Mouse (Mus musculus): ENCODE measurements around the gene Snrnp40. TPM values are rescaled to one million over a fixed set of nuclear protein-coding genes. Genes with fewer than 3 reads are reported as not detected.

Gene Snrnp40
- polyA plus RNA-seq, 1 experiment from 2014 or later, result 119 TPM

GRCm38 (mm10) chr4:130352588-130352987 is 7.3 kb upstream of the Snrnp40 start:
- no peak overlapping the region for H3K4me2 ChIP-seq (ENCODE audit: low read depth, low read length)
- H3K4me3 ChIP-seq (ENCODE audit: low read depth, low read length), result no peak overlapping the region
- no peaks in the 10 kb centered on the region for H3K9me3 ChIP-seq (ENCODE audit: control insufficient read depth, low read length)
- H3K36me3 ChIP-seq (ENCODE audit: control insufficient read depth, insufficient read depth, low read length), result peaks cover 61% of the 10 kb centered on the region
- WGBS, result 90% methylated on average over 7 of the region's 7 CpGs
- no peak for DNase-seq (ENCODE audit: low spot score)
- H3K27ac ChIP-seq (replicated peaks; ENCODE audit: low read depth, low read length), result no peak overlapping the region
- H3K4me1 ChIP-seq (ENCODE audit: control insufficient read depth, insufficient read depth, low read length), result no peaks in the 10 kb centered on the region
- no peak overlapping the region for H3K9ac ChIP-seq (ENCODE audit: low read depth, low read length)
- H3K27me3 ChIP-seq (replicated peaks; ENCODE audit: control insufficient read depth, insufficient read depth, low read length), result no peaks in the 10 kb centered on the region
- ATAC-seq (ENCODE audit: low read depth), result no peak

- H3K36me3 ChIP-seq (ENCODE audit: control insufficient read depth, insufficient read depth, low read length), result peaks cover 18% of the 10 kb centered on the region
- no peak for ATAC-seq (ENCODE audit: low read depth)
- H3K9ac ChIP-seq (ENCODE audit: low read depth, low read length), result no peak overlapping the region
- H3K27ac ChIP-seq (replicated peaks; ENCODE audit: low read depth, low read length), result no peak overlapping the region
- DNase-seq (ENCODE audit: low spot score), result no peak
- H3K9me3 ChIP-seq (ENCODE audit: control insufficient read depth, low read length), result no peaks in the 10 kb centered on the region
- no peak overlapping the region for H3K4me3 ChIP-seq (ENCODE audit: low read depth, low read length)
- no peak overlapping the region for H3K4me2 ChIP-seq (ENCODE audit: low read depth, low read length)
- peaks cover 13% of the 10 kb centered on the region for H3K4me1 ChIP-seq (ENCODE audit: control insufficient read depth, insufficient read depth, low read length)
- no peaks in the 10 kb centered on the region for H3K27me3 ChIP-seq (replicated peaks; ENCODE audit: control insufficient read depth, insufficient read depth, low read length)
Observed at GRCm38 (mm10) chr4:130357946-130358345, 2.0 kb upstream of the Snrnp40 start.

DNA sequence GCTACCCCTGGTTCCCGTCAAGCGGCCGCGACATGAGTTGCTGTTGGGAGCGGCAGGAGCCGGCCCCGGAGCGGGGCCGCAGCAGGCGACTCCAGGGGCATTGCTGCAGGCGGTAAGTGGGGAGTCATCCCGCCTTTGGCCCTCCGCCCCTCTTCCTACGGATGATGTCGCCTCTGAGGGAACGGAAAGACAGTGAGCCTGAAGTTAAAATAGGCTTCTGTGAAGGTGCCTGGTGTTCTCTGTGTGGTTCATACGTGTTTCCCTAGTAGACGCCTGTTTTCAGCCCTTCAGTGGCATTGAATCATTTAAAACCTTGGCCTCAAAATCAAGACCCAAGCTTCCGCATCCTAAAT is 282 bp downstream of the Snrnp40 start:
- DNase-seq (ENCODE audit: low spot score) (no peak), ATAC-seq (ENCODE audit: low read depth) (no peak)
- Histone ChIP-seq H3K4me1 (ENCODE audit: control insufficient read depth, insufficient read depth, low read length) (peaks cover 13% of the 10 kb centered on the region), H3K9ac (ENCODE audit: low read depth, low read length) (peak overlapping the region; percentile 81), H3K4me2 (ENCODE audit: low read depth, low read length) (peak overlapping the region; percentile 83), H3K27ac (replicated peaks; ENCODE audit: low read depth, low read length) (peak overlapping the region; percentile 71), H3K36me3 (ENCODE audit: control insufficient read depth, insufficient read depth, low read length) (peaks cover 28% of the 10 kb centered on the region), H3K27me3 (replicated peaks; ENCODE audit: control insufficient read depth, insufficient read depth, low read length) (no peaks in the 10 kb centered on the region), H3K9me3 (ENCODE audit: control insufficient read depth, low read length) (no peaks in the 10 kb centered on the region), H3K4me3 (ENCODE audit: low read depth, low read length) (peak overlapping the region; percentile 70)
- under 1% methylated on average over 16 of the region's 19 CpGs for WGBS

DNA sequence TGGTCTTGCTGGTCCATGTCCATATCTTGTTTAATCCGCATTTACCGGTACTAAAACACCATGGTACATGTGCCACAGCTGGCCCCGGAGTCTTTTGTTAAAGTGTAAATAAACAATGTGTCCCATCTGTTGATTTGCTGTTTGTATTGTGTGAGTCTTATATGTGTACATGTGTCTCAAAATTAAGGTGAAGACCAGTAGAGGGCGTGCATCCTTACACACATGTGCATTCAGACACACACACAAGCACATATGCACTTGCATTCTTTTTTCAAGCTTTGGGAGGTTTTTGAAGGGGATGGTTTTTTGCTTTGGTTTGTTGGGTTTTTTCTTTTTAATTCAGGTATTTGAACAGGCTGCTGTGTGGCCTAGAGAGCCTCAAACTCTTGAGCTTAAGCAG is 16.7 kb downstream of the Snrnp40 start:
- H3K9me3 ChIP-seq (ENCODE audit: control insufficient read depth, low read length), result no peaks in the 10 kb centered on the region
- H3K4me2 ChIP-seq (ENCODE audit: low read depth, low read length), result no peak overlapping the region
- no peak for ATAC-seq (ENCODE audit: low read depth)
- no peak overlapping the region for H3K27ac ChIP-seq (replicated peaks; ENCODE audit: low read depth, low read length)
- H3K36me3 ChIP-seq (ENCODE audit: control insufficient read depth, insufficient read depth, low read length), result peaks cover 92% of the 10 kb centered on the region
- H3K9ac ChIP-seq (ENCODE audit: low read depth, low read length), result no peak overlapping the region
- H3K27me3 ChIP-seq (replicated peaks; ENCODE audit: control insufficient read depth, insufficient read depth, low read length), result no peaks in the 10 kb centered on the region
- DNase-seq (ENCODE audit: low spot score), result no peak
- H3K4me1 ChIP-seq (ENCODE audit: control insufficient read depth, insufficient read depth, low read length), result no peaks in the 10 kb centered on the region
- no peak overlapping the region for H3K4me3 ChIP-seq (ENCODE audit: low read depth, low read length)
- 91% methylated on average over 4 of the region's 4 CpGs for WGBS

DNA sequence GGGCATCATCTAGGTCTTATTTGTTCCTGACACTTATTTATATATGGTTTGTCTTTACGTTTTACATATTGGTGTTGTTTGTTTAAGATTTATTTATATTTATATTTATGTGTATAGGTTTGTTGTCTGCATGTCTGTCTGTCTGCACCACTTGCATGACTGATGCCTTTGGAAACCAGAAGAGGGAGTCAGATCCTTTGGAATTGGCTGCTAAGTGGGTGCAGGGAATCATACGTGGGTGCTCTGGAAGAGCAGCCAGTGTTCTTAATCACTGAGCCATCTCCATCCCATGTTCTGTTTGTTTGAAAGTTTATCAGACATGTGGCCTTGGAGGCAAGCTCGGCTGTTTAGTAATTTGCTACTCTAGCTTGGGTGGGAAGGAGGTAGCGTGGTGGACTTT is 17.6 kb downstream of the Snrnp40 start:
- H3K27ac ChIP-seq (replicated peaks; ENCODE audit: low read depth, low read length), result no peak overlapping the region
- WGBS, result 84% methylated on average over 4 of the region's 4 CpGs
- peaks cover 97% of the 10 kb centered on the region for H3K36me3 ChIP-seq (ENCODE audit: control insufficient read depth, insufficient read depth, low read length)
- H3K4me3 ChIP-seq (ENCODE audit: low read depth, low read length), result no peak overlapping the region
- H3K27me3 ChIP-seq (replicated peaks; ENCODE audit: control insufficient read depth, insufficient read depth, low read length), result no peaks in the 10 kb centered on the region
- no peak overlapping the region for H3K9ac ChIP-seq (ENCODE audit: low read depth, low read length)
- no peak for ATAC-seq (ENCODE audit: low read depth)
- no peaks in the 10 kb centered on the region for H3K9me3 ChIP-seq (ENCODE audit: control insufficient read depth, low read length)
- no peak overlapping the region for H3K4me2 ChIP-seq (ENCODE audit: low read depth, low read length)
- no peak for DNase-seq (ENCODE audit: low spot score)
- no peaks in the 10 kb centered on the region for H3K4me1 ChIP-seq (ENCODE audit: control insufficient read depth, insufficient read depth, low read length)

DNA sequence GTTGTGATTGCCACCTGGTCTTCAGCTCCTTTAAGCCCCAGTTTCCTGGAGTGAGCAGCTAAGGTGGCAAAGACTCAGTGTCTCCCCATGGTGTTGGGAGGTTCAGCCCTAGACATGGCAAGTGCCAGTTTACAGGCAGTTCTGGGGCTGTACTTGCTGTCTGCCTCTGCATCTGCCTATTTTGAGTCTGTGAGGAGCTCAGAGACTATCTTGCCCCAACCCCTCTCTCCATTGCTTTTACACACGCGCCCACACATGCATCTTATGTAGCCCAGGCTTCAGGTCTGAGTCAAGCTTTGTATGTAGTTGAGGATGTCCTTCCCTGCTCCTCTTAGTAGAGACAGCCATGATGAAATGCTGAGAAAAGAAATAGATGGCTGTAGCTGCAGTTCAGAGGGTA is 19.2 kb downstream of the Snrnp40 start:
- no peak for ATAC-seq (ENCODE audit: low read depth)
- H3K4me1 ChIP-seq (ENCODE audit: control insufficient read depth, insufficient read depth, low read length), result no peaks in the 10 kb centered on the region
- H3K9ac ChIP-seq (ENCODE audit: low read depth, low read length), result no peak overlapping the region
- H3K4me2 ChIP-seq (ENCODE audit: low read depth, low read length), result no peak overlapping the region
- WGBS, result 98% methylated on average over 2 of the region's 2 CpGs
- no peak overlapping the region for H3K4me3 ChIP-seq (ENCODE audit: low read depth, low read length)
- no peaks in the 10 kb centered on the region for H3K27me3 ChIP-seq (replicated peaks; ENCODE audit: control insufficient read depth, insufficient read depth, low read length)
- H3K36me3 ChIP-seq (ENCODE audit: control insufficient read depth, insufficient read depth, low read length), result peaks cover 95% of the 10 kb centered on the region
- DNase-seq (ENCODE audit: low spot score), result no peak
- no peaks in the 10 kb centered on the region for H3K9me3 ChIP-seq (ENCODE audit: control insufficient read depth, low read length)
- H3K27ac ChIP-seq (replicated peaks; ENCODE audit: low read depth, low read length), result no peak overlapping the region

DNA sequence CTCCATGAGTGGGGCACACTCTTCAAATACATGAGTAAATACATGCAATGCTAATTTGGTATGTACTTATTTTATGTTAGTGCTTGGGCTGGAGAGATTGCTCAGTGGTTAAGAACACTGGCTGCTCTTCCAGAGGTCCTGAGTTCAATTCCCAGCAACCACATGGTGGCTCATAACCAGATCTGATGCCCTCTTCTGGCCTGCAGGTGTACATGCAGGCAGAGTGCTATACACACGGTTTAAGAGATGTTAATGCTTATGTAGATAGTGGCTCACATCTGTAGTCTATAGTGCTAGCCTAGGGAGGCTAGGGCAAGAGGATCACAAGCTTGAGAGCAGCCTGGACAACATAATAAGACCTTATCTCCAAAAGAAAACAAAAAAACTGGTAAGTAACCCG is 20.5 kb downstream of the Snrnp40 start:
- Histone ChIP-seq H3K4me1 (ENCODE audit: control insufficient read depth, insufficient read depth, low read length) (no peaks in the 10 kb centered on the region), H3K27ac (replicated peaks; ENCODE audit: low read depth, low read length) (no peak overlapping the region), H3K4me3 (ENCODE audit: low read depth, low read length) (no peak overlapping the region), H3K36me3 (ENCODE audit: control insufficient read depth, insufficient read depth, low read length) (peaks cover 96% of the 10 kb centered on the region), H3K9ac (ENCODE audit: low read depth, low read length) (no peak overlapping the region), H3K4me2 (ENCODE audit: low read depth, low read length) (no peak overlapping the region), H3K9me3 (ENCODE audit: control insufficient read depth, low read length) (no peaks in the 10 kb centered on the region), H3K27me3 (replicated peaks; ENCODE audit: control insufficient read depth, insufficient read depth, low read length) (no peaks in the 10 kb centered on the region)
- DNase-seq (ENCODE audit: low spot score) (no peak), ATAC-seq (ENCODE audit: low read depth) (no peak)
- WGBS, result 89% methylated on average over 2 of the region's 2 CpGs

DNA sequence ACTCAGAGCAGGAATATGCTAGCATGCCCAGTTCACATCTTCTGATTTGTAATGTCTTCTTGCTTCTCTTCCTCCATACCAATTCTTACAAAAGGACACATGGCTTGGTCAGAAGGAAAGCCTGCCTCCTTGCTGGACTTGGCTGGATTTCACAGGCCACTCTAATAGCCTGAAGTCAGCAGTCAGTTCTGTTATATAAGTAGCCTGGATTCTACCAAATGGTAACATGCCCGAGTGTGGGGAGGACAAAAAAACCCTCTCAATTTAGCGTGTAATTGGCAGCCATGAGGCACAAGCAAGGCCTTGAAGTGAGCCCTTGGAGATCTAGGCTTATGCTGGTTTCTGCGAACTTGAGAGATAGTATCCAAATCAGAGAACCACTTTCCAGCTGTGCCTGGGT is 27.3 kb downstream of the Snrnp40 start:
- no peak for ATAC-seq (ENCODE audit: low read depth)
- Histone ChIP-seq H3K4me2 (ENCODE audit: low read depth, low read length) (no peak overlapping the region), H3K36me3 (ENCODE audit: control insufficient read depth, insufficient read depth, low read length) (peaks cover 76% of the 10 kb centered on the region), H3K27ac (replicated peaks; ENCODE audit: low read depth, low read length) (no peak overlapping the region), H3K27me3 (replicated peaks; ENCODE audit: control insufficient read depth, insufficient read depth, low read length) (no peaks in the 10 kb centered on the region), H3K9ac (ENCODE audit: low read depth, low read length) (no peak overlapping the region), H3K9me3 (ENCODE audit: control insufficient read depth, low read length) (no peaks in the 10 kb centered on the region), H3K4me1 (ENCODE audit: control insufficient read depth, insufficient read depth, low read length) (no peaks in the 10 kb centered on the region), H3K4me3 (ENCODE audit: low read depth, low read length) (no peak overlapping the region)
- DNase-seq (ENCODE audit: low spot score), result no peak
- 69% methylated on average over 3 of the region's 3 CpGs for WGBS

GRCm38 (mm10) chr4:130389496-130389895 is 29.6 kb downstream of the Snrnp40 start:
- DNase-seq (ENCODE audit: low spot score) (no peak), ATAC-seq (ENCODE audit: low read depth) (no peak)
- H3K4me3 ChIP-seq (ENCODE audit: low read depth, low read length), result no peak overlapping the region
- H3K4me2 ChIP-seq (ENCODE audit: low read depth, low read length), result no peak overlapping the region
- WGBS, result 80% methylated on average over 6 of the region's 6 CpGs
- H3K27me3 ChIP-seq (replicated peaks; ENCODE audit: control insufficient read depth, insufficient read depth, low read length), result no peaks in the 10 kb centered on the region
- no peak overlapping the region for H3K27ac ChIP-seq (replicated peaks; ENCODE audit: low read depth, low read length)
- no peak overlapping the region for H3K9ac ChIP-seq (ENCODE audit: low read depth, low read length)
- no peaks in the 10 kb centered on the region for H3K4me1 ChIP-seq (ENCODE audit: control insufficient read depth, insufficient read depth, low read length)
- no peaks in the 10 kb centered on the region for H3K9me3 ChIP-seq (ENCODE audit: control insufficient read depth, low read length)
- peaks cover 55% of the 10 kb centered on the region for H3K36me3 ChIP-seq (ENCODE audit: control insufficient read depth, insufficient read depth, low read length)

Measured in embryonic facial prominence, embryonic 14.5 days (tissue).